Mouse (Mus musculus) frontal cortex, adult (tissue): ENCODE data around the gene Rims1.
A peak's percentile ranks its signal among the peaks of the same experiment; 100 is the strongest.

ENCODE experiments used
- ATAC-seq: cut with Nextera tagmentation; 2 replicates; pipeline ENCODE4 v1.9.2; 2017; ENCODE audit warnings: mild to moderate bottlenecking, moderate library complexity, mixed read lengths; ENCODE audit not compliant: low TSS enrichment

Rims1 gene

DNA sequence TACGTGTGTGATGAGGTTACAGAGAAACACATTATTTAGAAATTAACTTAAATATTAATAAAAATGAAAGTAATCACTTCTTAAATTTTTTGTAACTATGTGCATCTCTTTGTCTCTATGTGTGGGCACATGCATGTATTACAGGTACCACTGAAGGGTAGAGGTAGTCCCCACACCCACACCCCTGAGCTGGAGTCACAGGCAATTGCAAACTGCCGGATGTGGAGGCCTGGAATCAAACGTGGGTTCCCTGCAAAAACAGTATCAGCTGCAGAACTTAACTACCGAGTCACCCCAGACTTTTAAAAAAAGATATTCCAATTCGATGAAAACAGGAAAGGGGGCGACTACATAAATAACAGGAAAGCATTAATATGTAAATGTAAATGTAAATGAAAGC lies 428.7 kb downstream of the Rims1 start:
- peak; percentile 45; the same call in 1 of the 2 replicates for ATAC-seq

DNA sequence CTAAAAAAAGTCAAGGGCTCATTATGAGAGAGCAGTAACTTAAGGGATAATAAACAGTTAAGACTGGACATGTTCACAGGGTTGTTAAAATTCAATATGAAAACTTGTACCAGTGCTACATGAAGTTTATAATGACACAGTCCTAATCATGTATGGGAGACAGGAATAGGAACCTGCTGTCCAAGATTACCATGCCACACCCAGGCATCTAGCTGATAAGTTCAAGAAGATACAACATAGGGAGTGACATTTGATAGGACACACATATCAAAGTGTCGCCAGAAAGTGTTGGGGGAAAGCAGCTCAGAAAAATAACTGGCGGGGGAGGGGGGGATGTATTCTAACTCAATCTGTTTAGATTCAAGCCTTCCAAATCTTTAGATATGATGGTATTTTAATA lies 449.6 kb downstream of the Rims1 start:
- no peak for ATAC-seq

DNA sequence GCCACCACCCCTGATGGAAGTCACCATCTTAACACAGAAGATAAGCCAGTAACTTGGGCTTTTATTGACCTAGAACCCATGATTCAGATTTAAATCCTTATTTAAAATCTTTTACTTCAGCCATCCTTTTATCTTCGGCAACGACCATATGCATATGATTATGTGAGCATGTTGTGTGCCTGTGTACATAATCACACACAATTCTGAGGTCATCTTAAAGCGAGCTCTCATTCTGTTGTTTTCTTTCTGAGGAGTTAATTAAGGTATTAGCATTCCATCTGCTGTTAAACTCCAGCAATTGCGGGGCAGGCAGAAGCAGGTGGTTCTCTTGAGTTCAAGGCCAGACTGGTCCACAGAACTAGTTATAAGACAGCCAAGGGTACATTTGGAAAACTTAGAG lies 452.1 kb downstream of the Rims1 start:
- no peak for ATAC-seq

DNA sequence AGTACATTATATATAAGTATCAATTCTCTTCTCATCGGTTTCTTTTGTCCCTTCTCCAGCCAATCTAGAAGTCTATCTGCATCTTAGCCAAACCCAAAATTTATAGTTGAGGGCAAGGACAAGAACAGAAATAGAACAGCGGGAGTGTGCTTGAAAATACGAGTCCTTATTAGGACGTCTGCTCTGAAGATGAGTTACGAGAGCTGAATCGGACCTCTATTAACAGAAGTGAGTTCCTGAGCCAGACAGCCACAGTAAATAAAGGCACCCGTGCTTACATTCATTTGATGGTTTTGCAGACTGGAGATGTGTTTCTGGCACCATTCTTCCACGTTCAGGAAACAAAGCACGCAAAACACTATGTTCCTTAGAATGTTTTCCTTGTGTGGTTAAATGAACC lies 466.9 kb downstream of the Rims1 start:
- ATAC-seq = no peak

DNA sequence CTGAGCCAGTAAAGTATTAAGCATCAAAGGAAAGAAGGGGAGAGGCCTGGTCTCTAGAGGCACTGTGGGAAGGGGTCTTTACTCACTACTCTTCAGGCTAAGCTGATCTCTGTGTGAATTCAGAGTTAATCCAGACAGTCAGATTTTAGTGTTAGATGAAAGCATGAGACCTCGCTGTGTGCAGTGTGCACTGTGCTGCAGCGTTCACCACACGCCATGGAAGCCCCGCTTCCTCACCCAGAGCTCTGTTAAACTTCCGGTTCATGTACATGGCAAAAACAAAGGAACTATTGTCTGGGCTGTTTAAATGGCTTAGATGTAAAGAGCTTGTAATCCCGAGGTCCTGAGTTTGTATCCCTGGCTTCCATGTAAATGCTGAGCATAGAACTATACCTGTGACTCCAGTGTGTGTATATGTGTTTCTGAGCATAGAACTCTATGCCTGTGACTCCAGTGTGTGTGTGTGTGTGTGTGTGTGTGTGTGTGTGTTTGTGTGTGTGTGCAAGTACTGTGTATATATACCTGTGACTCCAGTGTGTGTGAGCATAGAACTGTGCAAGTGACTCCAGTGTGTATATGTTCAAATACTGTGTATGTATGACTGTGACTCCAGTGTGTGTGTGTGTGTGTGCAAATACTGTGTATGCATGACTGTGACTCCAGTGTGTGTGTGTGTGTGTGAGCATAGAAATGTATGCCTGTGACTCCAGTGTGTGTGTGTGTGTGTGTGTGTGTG lies 484.7 kb downstream of the Rims1 start:
- ATAC-seq = no peak

DNA sequence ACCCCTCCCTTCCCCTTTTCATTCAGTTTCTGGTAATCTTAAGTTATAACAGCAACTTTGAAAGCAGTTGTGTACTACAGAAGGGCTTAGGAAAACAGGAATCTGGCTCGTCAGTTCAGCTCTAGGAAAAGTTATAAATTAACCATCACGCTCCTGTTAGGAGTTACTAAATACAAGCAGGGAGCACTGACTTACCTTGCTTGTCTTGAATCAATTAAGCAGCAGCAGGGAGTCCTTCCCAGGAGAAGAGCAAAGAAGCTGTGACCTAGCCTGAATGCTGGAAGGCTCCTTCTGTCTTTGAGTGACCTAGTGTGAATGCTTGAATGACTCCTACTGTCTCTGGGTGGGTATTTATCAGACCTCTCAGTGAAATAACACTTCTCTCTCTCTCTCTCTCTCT lies 490.3 kb downstream of the Rims1 start:
- ATAC-seq = no peak

DNA sequence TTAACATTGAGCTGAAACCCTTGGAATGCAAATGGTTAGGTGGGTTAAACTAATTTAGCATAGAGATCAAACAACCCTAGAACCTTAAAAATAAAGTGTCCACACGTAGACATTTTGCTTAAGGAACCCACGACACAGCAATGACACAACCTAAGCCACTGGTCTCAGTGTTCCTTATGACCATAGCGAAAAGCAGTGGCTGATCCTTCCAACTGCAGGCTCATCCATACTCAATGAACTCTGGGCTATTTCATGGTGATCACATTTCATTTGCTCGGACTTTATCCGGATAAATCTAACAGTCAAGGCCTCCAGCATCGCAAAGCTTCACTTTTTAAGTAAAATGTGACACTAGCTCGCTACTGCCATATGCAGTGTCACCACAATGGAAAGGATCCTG lies 494.3 kb downstream of the Rims1 start:
- ATAC-seq = no peak

DNA sequence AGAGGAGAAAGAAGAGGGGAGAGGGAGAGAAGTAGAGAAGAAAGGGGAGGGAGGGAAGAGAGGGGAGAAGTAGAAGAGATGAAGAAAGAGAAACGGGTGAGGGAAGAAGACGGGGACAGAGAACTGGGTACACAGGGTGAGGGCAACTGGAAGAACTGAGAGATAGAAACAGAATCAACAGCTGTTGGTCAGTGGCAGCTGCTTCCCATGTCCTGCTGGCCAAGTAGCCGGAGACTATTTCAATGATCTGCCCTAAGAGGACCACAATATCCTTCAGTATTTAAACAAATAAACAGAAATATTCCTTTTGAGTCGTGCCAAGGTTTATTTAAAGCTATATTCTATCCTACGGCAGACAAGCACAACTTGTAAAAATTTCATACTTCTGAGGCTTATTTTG lies 499.3 kb downstream of the Rims1 start:
- ATAC-seq = no peak

DNA sequence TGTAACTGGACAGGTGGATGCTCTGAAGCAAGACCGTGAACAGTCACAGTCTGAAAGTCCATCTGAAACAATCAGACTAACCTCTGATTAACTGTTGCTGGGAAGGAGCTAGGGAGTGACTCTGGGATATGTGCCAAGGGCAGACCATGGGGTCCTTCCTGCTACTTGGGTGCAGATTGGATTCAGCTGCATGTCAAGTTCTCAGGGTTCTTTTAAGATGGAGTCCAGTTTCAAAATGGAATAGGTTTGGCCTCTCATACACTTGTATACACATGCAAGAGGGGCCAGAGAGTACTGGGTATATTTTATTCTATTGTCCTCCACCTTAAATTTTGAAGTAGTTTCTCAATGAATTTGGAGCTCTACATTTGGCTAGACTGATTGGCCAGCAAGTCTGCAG lies 499.9 kb downstream of the Rims1 start:
- no peak for ATAC-seq

DNA sequence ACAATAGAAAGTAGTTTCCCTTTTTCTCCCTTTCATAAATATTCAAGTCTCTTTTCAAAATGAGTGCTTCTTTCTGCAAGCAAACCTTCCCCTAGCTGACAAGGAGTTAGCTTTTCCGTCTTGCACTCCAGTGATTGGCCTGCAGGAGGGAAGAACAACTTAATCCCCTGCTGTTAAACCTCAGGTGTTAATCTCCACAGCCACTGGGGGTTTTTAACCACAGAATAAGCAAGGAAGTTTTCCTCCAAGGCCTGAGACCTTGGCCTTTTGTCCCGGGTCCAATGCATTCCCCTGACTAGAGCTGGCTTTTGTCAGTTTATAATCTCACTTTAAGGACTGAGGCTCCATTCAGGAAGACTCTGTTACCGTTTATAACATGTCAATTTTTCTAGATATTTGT lies 511.8 kb downstream of the Rims1 start:
- ATAC-seq = no peak

DNA sequence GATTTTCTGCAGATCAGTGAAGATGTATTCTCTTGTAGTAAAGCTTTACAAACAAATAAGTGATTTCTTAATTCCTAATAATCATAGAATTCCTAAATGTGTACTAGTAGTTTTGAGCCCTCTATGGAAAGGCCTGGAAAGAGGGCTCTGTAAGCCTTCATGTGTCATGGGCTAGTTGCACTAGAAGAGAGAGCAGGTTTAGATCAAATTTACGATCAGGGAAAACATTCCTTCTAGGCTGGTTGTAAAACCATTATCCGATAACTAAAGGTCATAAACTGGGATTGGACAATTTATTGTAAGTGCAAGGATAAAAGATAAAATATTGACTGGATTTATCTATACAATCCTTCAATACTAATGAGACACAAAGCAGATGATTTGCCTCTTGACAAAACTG lies 512.5 kb downstream of the Rims1 start:
- ATAC-seq = no peak

DNA sequence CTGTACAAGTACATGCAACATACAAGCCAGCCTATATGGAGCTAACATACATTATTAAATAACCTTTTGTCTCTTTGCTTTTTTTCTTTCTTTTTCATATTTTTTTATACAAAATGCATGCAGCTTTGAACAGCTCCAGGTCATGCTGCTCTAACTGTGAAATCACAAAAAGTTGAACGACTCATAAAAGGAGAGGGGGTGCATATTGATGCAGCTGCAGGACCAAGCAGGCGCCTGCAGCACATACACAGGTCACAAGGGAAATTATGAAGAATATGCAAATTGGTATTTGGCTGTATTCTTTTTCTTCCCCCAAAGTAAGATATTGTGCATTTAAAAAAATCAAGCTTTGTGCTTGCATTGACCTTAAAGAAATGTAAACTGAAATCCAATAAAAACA lies 519.0 kb downstream of the Rims1 start:
- no peak for ATAC-seq

DNA sequence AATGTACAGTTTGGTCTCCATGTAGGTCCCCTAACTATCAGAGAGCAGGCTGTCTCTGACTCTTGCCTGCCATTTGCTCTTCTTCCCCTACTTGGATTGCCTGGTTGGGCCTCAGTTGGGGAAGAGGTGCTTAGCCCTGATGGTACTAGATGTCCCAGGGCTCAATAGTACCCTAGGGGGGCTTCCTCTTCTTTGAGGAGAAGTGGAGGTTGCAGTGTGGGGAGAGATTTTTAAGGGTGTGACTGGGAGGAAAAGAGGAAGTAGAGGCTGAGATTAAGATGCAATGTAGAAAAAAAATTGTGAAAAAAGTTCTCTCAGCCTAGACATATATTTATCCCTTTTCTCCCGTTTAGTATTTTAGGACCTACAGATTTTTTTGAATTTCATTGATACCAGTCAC lies 525.8 kb downstream of the Rims1 start:
- no peak for ATAC-seq

DNA sequence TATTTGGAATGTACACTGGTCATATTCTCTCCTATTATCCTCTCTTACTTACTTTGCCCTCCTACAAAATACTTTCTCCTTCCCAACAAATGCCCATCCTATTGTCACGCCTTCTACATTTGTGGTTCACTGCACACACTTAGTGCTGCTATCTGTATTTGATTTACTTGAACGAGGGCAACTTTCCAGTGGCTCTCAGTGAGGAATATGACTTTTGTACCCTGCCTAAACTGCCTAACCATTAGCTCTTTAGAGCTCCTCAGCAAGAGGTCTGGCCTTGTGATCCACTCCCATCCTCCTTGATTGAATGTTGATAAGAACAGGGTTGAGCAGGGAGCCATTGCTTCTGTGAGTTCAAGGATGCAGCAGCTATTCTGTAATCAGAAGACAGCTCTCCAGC lies 531.7 kb downstream of the Rims1 start:
- no peak for ATAC-seq

DNA sequence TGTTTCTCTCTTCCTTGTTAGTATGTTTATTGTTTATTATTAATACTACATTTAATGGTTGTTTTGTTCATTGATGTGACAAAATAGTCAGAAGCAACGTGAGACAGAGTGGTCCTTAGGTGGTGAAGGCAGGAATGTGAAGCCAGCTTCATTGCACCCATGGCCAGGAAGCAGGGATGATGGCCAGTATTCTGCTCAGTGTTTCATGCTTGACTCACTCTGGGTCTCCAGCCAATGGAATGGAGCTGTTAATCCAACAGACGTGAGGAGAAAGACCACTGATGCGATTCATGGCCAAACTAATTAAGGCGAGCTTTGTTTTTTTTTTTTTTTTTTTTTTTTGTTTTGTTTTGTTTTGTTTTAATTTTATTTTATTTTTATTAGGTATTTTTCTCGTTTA lies 535.7 kb downstream of the Rims1 start:
- no peak for ATAC-seq

DNA sequence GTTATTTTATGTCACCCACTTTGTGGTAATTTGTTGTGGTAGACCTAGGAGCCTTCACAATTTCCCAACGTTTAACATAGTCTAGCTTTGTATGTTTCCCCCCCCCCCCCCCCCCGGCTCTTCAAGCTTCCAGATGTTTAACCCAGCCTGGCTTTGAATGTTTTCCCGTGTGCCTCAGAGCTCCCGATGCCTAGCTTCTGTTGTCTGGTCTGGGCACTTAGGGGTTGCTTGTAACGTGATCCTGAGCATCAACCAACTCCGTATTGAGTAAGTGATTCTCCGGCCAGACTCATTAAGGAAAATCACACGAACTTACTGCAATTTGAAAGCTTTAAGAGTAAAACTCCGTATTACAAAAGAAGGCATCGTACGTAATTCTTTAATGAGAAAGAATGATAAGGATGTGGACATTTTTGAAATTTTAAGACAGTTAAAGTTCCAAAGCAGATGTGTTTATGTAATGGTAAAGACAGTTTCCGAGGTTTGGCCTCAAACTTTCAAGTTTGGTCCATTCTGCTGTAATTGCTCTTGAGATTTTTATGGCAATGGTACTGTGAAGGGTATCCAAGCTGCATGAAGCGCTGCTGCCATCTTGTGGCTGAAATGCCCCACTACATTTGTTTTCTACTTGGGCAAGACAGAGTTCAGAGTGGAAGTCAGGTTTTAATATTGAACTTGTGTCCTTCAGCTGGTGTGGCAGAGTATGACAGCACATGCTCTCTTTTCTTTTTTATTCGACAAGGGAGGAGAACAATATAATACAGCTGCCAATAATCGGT lies 537.0 kb downstream of the Rims1 start:
- ATAC-seq = peak; percentile 72

DNA sequence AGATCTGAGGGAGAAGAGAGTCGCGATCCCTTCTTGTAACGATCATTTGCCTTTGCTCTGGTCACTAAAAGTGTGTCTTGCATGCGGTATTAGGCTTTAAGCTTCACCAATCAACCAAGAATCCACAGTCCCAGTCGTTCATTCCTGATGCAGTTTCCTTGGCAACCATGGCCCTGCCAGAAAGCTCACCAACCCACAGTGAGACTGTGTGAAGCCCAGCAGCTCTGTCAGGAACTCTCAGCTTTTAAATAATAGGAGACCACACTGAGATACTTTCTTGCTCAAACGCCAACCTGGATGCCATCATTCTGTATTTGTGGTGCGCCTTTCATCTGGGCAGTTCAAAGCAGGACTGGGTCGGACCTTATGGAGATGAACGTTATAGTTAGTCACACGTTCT lies 539.3 kb downstream of the Rims1 start:
- peak; percentile 53; the same call in 1 of the 2 replicates for ATAC-seq

DNA sequence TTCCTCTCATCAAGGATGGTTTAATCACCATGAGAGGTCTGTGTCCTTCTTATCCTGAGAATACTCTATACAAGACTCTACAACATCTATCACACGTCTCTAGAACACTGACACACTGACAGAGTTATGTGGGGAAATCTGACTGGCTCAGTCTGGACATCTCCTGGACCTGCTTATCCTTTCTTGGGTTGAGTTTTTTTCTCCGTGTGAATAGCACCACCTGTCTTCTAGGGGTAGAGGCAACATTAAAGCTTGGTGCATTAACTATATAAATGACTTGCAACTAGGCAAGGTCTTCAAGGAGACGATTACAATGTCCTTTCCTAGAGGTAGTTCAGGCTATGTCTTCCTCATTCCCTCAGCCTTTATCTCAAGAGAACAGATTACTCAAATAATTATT lies 540.3 kb downstream of the Rims1 start:
- peak; percentile 41; the same call in 1 of the 2 replicates for ATAC-seq

DNA sequence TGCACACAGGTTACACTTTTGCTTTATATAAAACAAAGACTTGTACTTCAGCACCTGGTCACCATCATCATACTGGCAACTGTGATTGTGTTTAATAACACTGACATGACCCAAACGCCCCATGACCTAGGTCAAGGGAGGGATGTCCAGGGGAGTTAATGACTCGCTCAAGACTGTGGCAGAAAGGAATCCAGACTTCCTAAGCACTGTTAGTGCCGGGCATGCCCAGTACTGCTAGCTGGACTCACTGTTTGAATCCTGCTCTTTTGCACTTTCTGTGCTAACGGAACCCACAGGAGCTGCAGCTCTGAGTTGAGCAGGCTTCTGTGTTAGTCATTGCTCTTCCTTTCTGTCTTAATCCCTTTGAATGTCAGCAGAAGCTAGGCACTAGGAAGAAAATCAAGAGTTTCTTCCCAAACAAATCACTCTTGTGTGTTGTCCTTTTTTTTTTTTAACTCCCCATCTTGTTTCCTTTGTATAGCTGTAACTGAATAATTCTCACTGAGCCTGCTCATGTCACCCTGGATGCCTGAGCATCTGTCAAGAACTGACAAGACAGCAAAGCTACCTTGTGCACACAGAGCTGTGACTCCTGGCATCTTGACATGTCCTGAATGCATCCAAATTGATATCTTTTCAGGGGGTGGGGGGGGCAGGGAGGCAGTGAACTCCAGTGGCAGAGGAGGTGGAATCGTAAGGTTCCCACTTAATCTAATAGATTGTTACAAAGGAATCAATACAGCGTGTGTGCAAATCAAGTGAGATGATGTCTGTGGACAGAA lies 543.4 kb downstream of the Rims1 start:
- ATAC-seq = peak; percentile 58

DNA sequence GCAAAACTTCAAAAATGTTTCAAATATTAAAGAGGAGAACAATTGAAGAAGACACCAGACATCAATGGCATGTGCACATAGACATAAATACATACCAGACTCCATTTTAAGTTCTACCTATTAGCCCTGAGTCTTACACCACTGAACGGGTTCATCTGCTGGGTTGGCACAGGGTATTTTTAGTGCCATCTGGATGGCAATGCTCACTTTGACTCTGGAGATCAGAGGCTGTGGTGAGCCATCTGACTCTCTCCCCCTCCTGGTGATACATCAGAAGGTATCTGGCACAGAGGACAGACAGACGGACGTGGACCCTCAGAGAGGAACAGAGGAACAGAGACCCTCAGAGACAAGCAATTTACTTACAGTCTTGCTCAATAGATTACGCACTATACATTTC lies 544.1 kb downstream of the Rims1 start:
- no peak for ATAC-seq

DNA sequence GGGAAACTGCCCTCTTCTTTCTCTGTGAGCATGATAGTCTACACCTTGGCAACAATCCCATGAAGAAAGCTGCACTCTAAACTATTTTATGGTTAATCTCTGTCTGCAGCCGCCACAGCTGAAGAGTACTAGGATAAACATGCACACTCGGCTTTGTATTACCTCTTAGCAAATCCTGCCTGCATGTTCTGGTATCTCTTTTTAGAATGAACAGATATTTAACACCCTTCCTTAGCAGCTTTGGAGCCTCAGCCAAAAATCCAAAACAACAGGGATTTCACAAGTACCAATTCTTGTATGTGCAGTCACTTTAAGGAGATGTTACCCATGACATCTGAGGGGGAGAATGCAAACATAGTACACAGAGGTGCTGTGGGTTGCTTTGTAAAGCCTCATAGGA lies 545.5 kb downstream of the Rims1 start:
- peak; percentile 58 for ATAC-seq

DNA sequence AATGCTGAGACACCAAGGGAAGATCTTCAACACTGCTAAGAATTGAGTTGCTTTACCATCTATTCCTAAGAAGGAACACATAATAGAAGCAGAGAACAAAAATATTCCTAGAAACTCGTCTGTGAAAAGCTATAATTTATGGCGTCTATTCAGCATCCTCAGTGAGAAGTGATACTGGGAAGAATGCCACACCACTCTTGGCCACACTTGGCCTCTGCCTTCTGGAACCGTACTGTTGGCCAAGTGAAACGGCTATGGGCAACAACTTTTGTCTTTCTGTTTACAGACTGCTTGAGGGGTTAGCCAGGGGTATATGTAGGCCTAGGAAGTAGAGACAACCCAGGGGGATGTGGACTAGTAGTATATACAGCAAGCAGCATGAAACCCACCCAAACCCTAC lies 547.4 kb downstream of the Rims1 start:
- ATAC-seq = no peak

DNA sequence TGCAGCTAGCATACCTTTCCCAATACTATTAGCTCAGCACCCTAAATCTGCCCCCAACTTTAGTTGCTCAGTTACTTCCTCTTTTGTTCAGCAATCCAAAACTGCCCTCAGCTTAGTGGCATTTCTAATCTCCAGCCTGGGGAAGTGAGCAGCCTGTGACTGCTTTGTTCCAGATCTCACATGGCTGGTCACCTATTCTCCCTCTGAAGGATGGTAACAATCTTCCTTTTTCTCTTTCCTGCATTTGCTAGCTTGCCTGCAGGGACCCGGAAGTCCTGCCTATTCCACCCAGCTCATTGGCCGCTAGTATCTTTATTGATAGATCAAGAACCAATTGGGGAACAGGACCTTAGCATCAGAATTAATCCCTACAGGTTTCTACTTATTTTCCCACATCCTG lies 551.5 kb downstream of the Rims1 start:
- no peak for ATAC-seq
